ENCODE assay signal across 29 mouse cellular contexts in the genomic region with DNA sequence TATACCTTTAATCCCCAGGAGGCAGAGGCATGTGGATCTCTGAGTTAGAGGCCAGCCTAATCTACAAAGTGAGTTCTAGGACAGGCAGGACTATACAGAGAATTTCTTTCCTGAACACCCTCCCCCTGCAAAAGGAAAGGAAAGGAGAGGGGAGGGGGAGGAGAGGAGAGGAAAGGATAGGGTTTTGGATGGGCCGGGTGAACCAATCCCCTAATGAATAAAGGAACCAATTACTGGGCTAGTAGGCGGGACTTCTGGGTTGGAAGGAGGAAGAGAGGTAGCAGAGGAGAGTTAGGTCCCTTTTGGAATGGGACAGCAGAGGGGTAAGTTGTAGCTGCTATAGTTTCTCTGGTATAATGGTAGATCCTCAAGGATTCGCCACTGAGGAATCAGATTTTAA. TPM values are rescaled to one million over a fixed set of nuclear protein-coding genes. Genes with fewer than 3 reads are reported as not detected.
A peak's percentile ranks its signal among the peaks of the same experiment; 100 is the strongest.
DNase-seq lines count a peak whose midpoint lies in the region; ATAC-seq and TF ChIP-seq lines count a peak whose summit lies in the region.
"Had no signal": no experiment of that assay in that cellular context is flagged by ENCODE, and none has a peak within 500 bp of the region (broad histone marks: within the 10 kb centered on the region; RNA-seq: fewer than 3 reads in every experiment).

No protein-coding gene starts in this region.

- H3K9ac ChIP-seq in ES-Bruce4 (ENCODE audit: low read depth, poor library complexity, severe bottlenecking), result peak overlapping the region; percentile 66
- peak overlapping the region; percentile 78; the same call in 1 of the 2 replicates for H3K9ac ChIP-seq in ES-E14 (ENCODE audit: insufficient read depth, low read depth, low read length, poor library complexity, severe bottlenecking)
- no peak overlapping the region for H3K9ac ChIP-seq in kidney, embryonic 14.5 days (ENCODE audit: low read depth, low read length)
- H3K9ac ChIP-seq: embryonic facial prominence, embryonic 13.5 days; embryonic facial prominence, embryonic 15.5 days; forebrain, embryonic 12.5 days had no signal

- TF ChIP-seq CTCF in ES-Bruce4 (IDR thresholded peaks at IDR 0.05; ENCODE audit: low read depth, low read length), result no peak

- ATAC-seq in kidney, embryonic 14.5 days (ENCODE audit: low FRiP score, low TSS enrichment), result no peak
- ATAC-seq: activated CD4-positive, CD25-positive, alpha-beta regulatory T cell, adult 4 months; CD4-positive, CD25-positive, alpha-beta regulatory T cell, adult 4 months; forebrain, embryonic 14.5 days; forebrain, embryonic 16.5 days; Patski had no signal

- TF ChIP-seq EP300 in ES-Bruce4 (IDR thresholded peaks at IDR 0.05; ENCODE audit: insufficient read depth, low read depth, low read length), result no peak

- H3K27me3 ChIP-seq in ES-Bruce4 (ENCODE audit: control insufficient read depth, insufficient read depth, low read length, poor library complexity, severe bottlenecking), result no peaks in the 10 kb centered on the region
- H3K27me3 ChIP-seq in kidney, embryonic 14.5 days (ENCODE audit: control insufficient read depth, insufficient read depth, low read length), result no peaks in the 10 kb centered on the region
- H3K27me3 ChIP-seq: CH12.LX; embryonic facial prominence, embryonic 13.5 days; embryonic facial prominence, embryonic 15.5 days; forebrain, embryonic 12.5 days; Patski had no signal

- no peaks in the 10 kb centered on the region for H3K4me1 ChIP-seq in ES-Bruce4 (ENCODE audit: control insufficient read depth, insufficient read depth, low read length)
- H3K4me1 ChIP-seq in ES-E14 (ENCODE audit: control insufficient read depth in 2 of 2, insufficient read depth in 2 of 2, low read length in 2 of 2, poor library complexity in 1 of 2), result peaks cover 0 to 4% of the 10 kb centered on the region in 2 experiments; a peak in 1 of 4 replicates
- no peaks in the 10 kb centered on the region for H3K4me1 ChIP-seq in kidney, embryonic 14.5 days (ENCODE audit: control insufficient read depth, insufficient read depth, low read length)
- H3K4me1 ChIP-seq: embryonic facial prominence, embryonic 13.5 days; embryonic facial prominence, embryonic 15.5 days; forebrain, embryonic 10.5 days; forebrain, embryonic 12.5 days had no signal

- H3K4me3 ChIP-seq in ES-Bruce4 (ENCODE audit: low read depth, low read length) (peak overlapping the region; percentile 49; the same call in 1 of the 2 replicates), ES-E14 (ENCODE audit: insufficient read depth in 1 of 2, low read depth in 1 of 2, low read length in 2 of 2, poor library complexity in 1 of 2, severe bottlenecking in 1 of 2) (peak overlapping the region; percentile 46 to 76)
- no peak overlapping the region for H3K4me3 ChIP-seq in kidney, embryonic 14.5 days (ENCODE audit: low read length)
- H3K4me3 ChIP-seq: embryonic facial prominence, embryonic 13.5 days; embryonic facial prominence, embryonic 15.5 days; erythroblast, embryonic 14.5 days; forebrain, embryonic 10.5 days; forebrain, embryonic 12.5 days had no signal

- H3K4me2 ChIP-seq in kidney, embryonic 14.5 days (replicated peaks; ENCODE audit: low read depth, low read length), result no peak overlapping the region
- H3K4me2 ChIP-seq: embryonic facial prominence, embryonic 13.5 days; embryonic facial prominence, embryonic 15.5 days; forebrain, embryonic 12.5 days had no signal

- TF ChIP-seq POLR2A in ES-Bruce4 (IDR thresholded peaks at IDR 0.05; ENCODE audit: insufficient read depth, low read length), result no peak

- H3K9me3 ChIP-seq in ES-Bruce4 (replicated peaks; ENCODE audit: control insufficient read depth, insufficient read depth, low read length, poor library complexity, severe bottlenecking) (peaks cover 25% of the 10 kb centered on the region), ES-E14 (ENCODE audit: control insufficient read depth, insufficient read depth, low read depth, low read length) (0 out of 2 replicates have a peak, but pooled peaks cover 2% of the 10 kb centered on the region)
- H3K9me3 ChIP-seq in kidney, embryonic 14.5 days (ENCODE audit: control insufficient read depth, low read length), result no peaks in the 10 kb centered on the region; the same call in 1 of the 2 replicates
- H3K9me3 ChIP-seq: embryonic facial prominence, embryonic 15.5 days; forebrain, embryonic 10.5 days; forebrain, embryonic 12.5 days had no signal

- in situ Hi-C loops in ES-E14 (cut with MboI; ENCODE audit: low sequenced_read_pairs in 2 of 2, unreplicated experiment in 2 of 2), result no loop called here

- H3K27ac ChIP-seq in ES-Bruce4 (ENCODE audit: insufficient read depth, low read length) (no peak overlapping the region), ES-E14 (ENCODE audit: insufficient read depth, low read depth, low read length, poor library complexity, severe bottlenecking) (no peak overlapping the region)
- no peak overlapping the region for H3K27ac ChIP-seq in kidney, embryonic 14.5 days (ENCODE audit: low read depth, low read length)
- H3K27ac ChIP-seq: embryonic facial prominence, embryonic 13.5 days; embryonic facial prominence, embryonic 15.5 days; forebrain, embryonic 10.5 days; forebrain, embryonic 12.5 days had no signal

- H3K36me3 ChIP-seq in ES-Bruce4 (ENCODE audit: control insufficient read depth, insufficient read depth, low read length, poor library complexity, severe bottlenecking) (peaks cover 22% of the 10 kb centered on the region), ES-E14 (ENCODE audit: control insufficient read depth, insufficient read depth, low read length, poor library complexity, severe bottlenecking) (peaks cover 6% of the 10 kb centered on the region)
- no peaks in the 10 kb centered on the region for H3K36me3 ChIP-seq in kidney, embryonic 14.5 days (ENCODE audit: control insufficient read depth, insufficient read depth, low read length)
- H3K36me3 ChIP-seq: embryonic facial prominence, embryonic 13.5 days; embryonic facial prominence, embryonic 15.5 days; forebrain, embryonic 10.5 days; forebrain, embryonic 12.5 days; G1E had no signal

- WGBS in kidney, embryonic 14.5 days, result 79% methylated on average over 3 of the region's 3 CpGs

- peak; percentile 59 for DNase-seq in 3134 (ENCODE audit: extremely low read depth, insufficient read length, low spot score)
- no peak for DNase-seq in ES-E14 (ENCODE audit: low read depth, low spot score)
- DNase-seq in ZHBTc4 (ENCODE audit: low read depth, low spot score), result peak; percentile 93
- no peak for DNase-seq in B cell, adult 2 months
- no peak for DNase-seq in frontal cortex, postnatal 36 days (ENCODE audit: low spot score in 2 of 2)
- DNase-seq in layer of hippocampus, postnatal 14 days (ENCODE audit: low spot score in 2 of 2), result no peak
- DNase-seq: adrenal gland, adult 8-10 months; adrenal gland, postnatal 14 days; adrenal gland, postnatal 36 days; cerebellum, adult 11-12 months; cerebellum, adult 2 months; cerebellum, adult 9-10 months; cerebellum, postnatal 14 days; cerebellum, postnatal 36 days; embryo, embryonic 11 days had no signal

TF ChIP-seq in ES-E14, 5 proteins besides CTCF, POLR2A, EP300 and RAD21:
- TF ChIP-seq ZC3H11A (IDR thresholded peaks at IDR 0.05; ENCODE audit: borderline replicate concordance, low read depth, low read length), result no peak
- TF ChIP-seq HCFC1 (IDR thresholded peaks at IDR 0.05; ENCODE audit: borderline replicate concordance, insufficient read depth, low read length), result no peak
- no peak for TF ChIP-seq ZNF384 (IDR thresholded peaks at IDR 0.05; ENCODE audit: low read depth, low read length)
- TF ChIP-seq MAFK (IDR thresholded peaks at IDR 0.05; ENCODE audit: insufficient read depth, low read depth, low read length), result no peak
- TF ChIP-seq CHD2 (IDR thresholded peaks at IDR 0.05; ENCODE audit: low read depth, low read length), result no peak

RNA-seq across cellular contexts. Expression of a gene that starts 12.6 kb away (rescaled TPM):
- 12.9 and 19.3 TPM in 2 replicates for polyA plus RNA-seq in ES-Bruce4 (2011; ENCODE audit: insufficient read depth, insufficient read length, low read depth, missing spikeins)
- total RNA-seq in ES-E14 (2012; rRNA removed), result 24.0 and 31.6 TPM in 2 replicates
- polyA plus RNA-seq in kidney, embryonic 14.5 days (2014; fragmentation: Nextera tagmentation; extraction: Ambion mirVana), result 19.7 and 21.2 TPM in 2 replicates
- total RNA-seq in layer of hippocampus, postnatal 14 days (2021), result 10 to 100 TPM; 22.5 to 33.7 TPM
- total RNA-seq: CH12.LX had no signal
- polyA plus RNA-seq: erythroblast, embryonic 14.5 days; G1E had no signal

Comparison
In these comparisons a context has a peak if more than half of its experiments do, and no peak if none do; other contexts are left out.
1. DNase-seq: peak in 3134 (single experiment) and ZHBTc4 (single experiment); none in ES-E14 (single experiment), B cell, adult 2 months (0 of 2), frontal cortex, postnatal 36 days (0 of 2) and layer of hippocampus, postnatal 14 days (0 of 2).